Mouse (Mus musculus) testis, adult 2 months (tissue): ENCODE results near the gene Agl. TPM values are rescaled to one million over a fixed set of nuclear protein-coding genes. Genes with fewer than 3 reads are reported as not detected.
"Not testable (repeated sequence)": the region's sequence is repeated elsewhere in the genome, so short reads cannot be mapped to it uniquely, and the experiment has no call there.

Experiments
- H3K27ac ChIP-seq: fragments of 200-500 bp; 2 replicates; pipeline ENCODE4 v1.5.1; 2012; ENCODE audit warnings: low read depth, low read length; ENCODE audit not compliant: control insufficient read depth, insufficient read depth
- H3K27me3 ChIP-seq: fragments of 200-500 bp; 2 replicates; pipeline ENCODE4 v1.6.1; 2012; ENCODE audit warnings: mild to moderate bottlenecking, low read length, moderate library complexity; ENCODE audit not compliant: control insufficient read depth, insufficient read depth
- H3K36me3 ChIP-seq: fragments of 200-500 bp; 2 replicates; pipeline ENCODE4 v1.6.1; 2012; ENCODE audit warnings: mild to moderate bottlenecking, low read length; ENCODE audit not compliant: control insufficient read depth, insufficient read depth
- H3K4me1 ChIP-seq: fragments of 200-500 bp; 2 replicates; pipeline ENCODE4 v1.6.1; 2012; ENCODE audit warnings: low read length; ENCODE audit not compliant: control insufficient read depth, insufficient read depth
- H3K4me3 ChIP-seq: fragments of 200-500 bp; 2 replicates; pipeline ENCODE4 v1.5.1; 2012; ENCODE audit warnings: low read depth, mild to moderate bottlenecking, low read length, moderate library complexity, mixed read lengths; ENCODE audit not compliant: control insufficient read depth
- CTCF ChIP-seq: fragments of 200-500 bp; IDR thresholded peaks from 2 replicates; pipeline ENCODE4 v1.5.1; 2012; ENCODE audit warnings: low read depth, mild to moderate bottlenecking, inconsistent platforms, low read length, moderate library complexity; ENCODE audit not compliant: control insufficient read depth, insufficient read depth, insufficient replicate concordance
- POLR2A ChIP-seq: fragments of 200-500 bp; IDR thresholded peaks from 2 replicates; pipeline ENCODE4 v1.6.1; 2012; ENCODE audit warnings: low read depth, mild to moderate bottlenecking, inconsistent platforms, low read length, moderate library complexity; ENCODE audit not compliant: control insufficient read depth
- polyA plus RNA-seq: library from polyadenylated mRNA; depleted of rRNA; stranded (reverse); fragments of >200 nt; gene quantifications from 2 replicates; pipeline ENCODE4 v1.2.3, GENCODE M21; 2012

The Agl gene
- polyA plus RNA-seq, 1 experiment = 3.2 TPM

DNA sequence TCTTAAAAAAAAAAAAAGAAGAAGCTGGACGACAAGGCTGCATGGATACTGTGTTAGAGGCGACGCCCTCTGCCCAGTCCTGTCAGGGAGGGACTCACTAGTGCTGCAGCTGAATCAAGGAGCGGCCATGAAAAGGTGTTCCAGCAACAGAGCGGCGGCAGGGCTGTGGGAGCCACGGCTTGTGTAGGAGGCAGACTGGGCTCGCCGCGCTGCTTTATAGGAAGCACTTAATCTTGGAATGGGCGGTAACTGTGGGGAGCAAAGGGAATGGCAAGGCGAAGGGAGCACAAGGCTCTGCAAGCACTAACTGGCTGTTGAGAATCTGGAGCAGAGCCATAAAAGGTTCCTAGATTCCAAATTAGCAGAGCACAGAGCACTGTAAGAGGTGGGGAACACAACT is 34.1 kb downstream of the Agl start:
- no peaks in the 10 kb centered on the region for H3K4me1 ChIP-seq
- H3K36me3 ChIP-seq = peaks cover 3% of the 10 kb centered on the region
- no peaks in the 10 kb centered on the region for H3K27me3 ChIP-seq
- H3K27ac ChIP-seq = no peak overlapping the region
- TF ChIP-seq CTCF = no peak
- TF ChIP-seq POLR2A = no peak
- H3K4me3 ChIP-seq = no peak overlapping the region

DNA sequence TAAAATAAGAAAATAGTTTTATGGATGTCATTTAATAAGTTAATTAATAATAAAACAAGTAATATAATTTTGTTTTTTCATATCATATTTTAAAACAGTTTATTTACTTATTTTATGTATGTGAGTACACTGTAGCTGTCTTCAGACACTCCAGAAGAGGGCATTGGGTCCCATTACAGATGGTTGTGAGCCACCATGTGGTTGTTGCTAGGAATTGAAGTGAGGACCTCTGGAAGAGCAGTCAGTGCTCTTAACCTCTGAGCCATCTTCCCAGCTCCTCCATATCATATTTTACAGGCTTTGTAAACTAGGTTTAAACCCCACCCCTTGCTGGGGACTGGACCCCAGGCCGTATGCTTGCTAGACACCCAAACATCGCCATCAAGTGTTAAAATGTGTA is 36.4 kb downstream of the Agl start:
- no peak for TF ChIP-seq POLR2A
- no peak for TF ChIP-seq CTCF
- Histone ChIP-seq H3K4me3 (no peak overlapping the region), H3K27me3 (no peaks in the 10 kb centered on the region), H3K27ac (no peak overlapping the region), H3K4me1 (no peaks in the 10 kb centered on the region), H3K36me3 (peaks cover 2% of the 10 kb centered on the region)

DNA sequence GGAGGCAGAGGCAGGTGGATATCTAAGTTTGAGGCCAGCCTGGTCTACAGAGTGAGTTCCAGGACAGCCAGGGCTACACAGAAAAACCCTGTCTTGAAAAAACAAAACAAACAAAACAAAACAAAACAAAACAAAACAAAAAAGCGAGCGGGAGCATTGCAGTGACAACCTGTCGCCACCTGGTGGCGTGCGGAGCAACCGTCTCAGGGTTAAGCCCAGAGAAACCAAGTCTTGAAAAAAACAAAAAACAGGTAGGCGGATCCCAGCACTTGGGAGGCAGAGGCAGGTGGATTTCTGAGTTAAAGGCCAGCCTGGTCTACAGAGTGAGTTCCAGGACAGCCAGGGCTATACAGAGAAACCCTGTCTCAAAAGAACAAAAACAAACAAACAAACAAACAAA is 41.0 kb downstream of the Agl start:
- not testable (repeated sequence) for H3K4me3 ChIP-seq, H3K27ac ChIP-seq, H3K27me3 ChIP-seq, H3K4me1 ChIP-seq, H3K36me3 ChIP-seq

DNA sequence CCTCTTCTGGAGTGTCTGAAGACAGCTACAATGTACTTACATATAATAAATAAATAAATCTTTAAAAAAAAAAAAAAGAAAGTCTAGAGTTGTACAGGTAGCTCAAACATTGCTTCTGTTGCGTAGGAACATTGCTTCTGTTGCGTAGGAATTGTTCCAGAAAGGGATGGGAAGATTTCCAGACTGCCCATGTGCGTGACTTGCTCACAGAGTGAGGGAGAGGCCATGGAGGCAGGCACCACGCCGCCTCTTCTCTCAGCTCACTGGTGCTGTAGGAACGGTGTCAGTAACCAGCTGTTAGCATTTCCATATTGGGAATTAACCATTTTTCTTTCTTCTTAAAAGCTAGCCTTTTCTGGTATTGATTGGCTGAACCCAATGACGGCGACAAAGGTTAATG is 55.1 kb downstream of the Agl start:
- H3K4me3 ChIP-seq = no peak overlapping the region
- no peaks in the 10 kb centered on the region; the same call in 1 of the 2 replicates for H3K36me3 ChIP-seq
- TF ChIP-seq CTCF = no peak
- no peak for TF ChIP-seq POLR2A
- H3K4me1 ChIP-seq = no peaks in the 10 kb centered on the region
- H3K27me3 ChIP-seq = no peaks in the 10 kb centered on the region
- no peak overlapping the region for H3K27ac ChIP-seq

DNA sequence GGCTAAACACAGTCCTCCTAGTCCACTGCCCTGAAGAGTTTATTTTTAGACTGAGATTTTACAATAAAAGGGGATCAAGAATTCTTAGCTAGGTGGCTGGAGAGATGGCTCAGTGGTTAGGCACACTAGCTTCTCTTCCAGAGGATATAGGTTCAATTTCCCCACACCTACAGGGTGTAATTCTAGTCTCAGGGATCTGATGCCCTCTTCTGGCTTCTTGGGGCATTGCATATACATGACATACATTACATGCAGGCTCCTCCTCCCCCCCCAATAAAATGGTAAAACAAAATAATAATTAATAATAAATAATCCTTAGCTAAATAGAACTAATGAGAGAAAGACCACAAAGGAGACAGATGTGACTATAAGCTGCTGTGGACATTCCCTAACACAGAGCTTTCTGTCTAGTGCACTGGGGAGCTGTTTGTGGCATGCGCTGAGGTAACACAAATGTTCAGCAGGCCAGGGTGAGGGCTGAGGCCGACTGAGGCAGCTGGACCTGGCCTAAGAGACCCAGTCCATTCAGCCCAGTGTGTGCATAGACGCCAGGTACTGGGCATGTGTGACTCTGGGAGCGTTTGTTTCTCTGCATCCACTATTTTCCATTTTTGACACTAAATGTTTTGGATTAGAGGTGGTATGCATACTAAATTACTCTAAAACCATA is 56.6 kb downstream of the Agl start:
- no peak overlapping the region for H3K27ac ChIP-seq
- H3K27me3 ChIP-seq = no peaks in the 10 kb centered on the region
- H3K4me1 ChIP-seq = no peaks in the 10 kb centered on the region
- TF ChIP-seq POLR2A (no peak), CTCF (no peak)
- no peaks in the 10 kb centered on the region; the same call in 1 of the 2 replicates for H3K36me3 ChIP-seq
- H3K4me3 ChIP-seq = no peak overlapping the region

DNA sequence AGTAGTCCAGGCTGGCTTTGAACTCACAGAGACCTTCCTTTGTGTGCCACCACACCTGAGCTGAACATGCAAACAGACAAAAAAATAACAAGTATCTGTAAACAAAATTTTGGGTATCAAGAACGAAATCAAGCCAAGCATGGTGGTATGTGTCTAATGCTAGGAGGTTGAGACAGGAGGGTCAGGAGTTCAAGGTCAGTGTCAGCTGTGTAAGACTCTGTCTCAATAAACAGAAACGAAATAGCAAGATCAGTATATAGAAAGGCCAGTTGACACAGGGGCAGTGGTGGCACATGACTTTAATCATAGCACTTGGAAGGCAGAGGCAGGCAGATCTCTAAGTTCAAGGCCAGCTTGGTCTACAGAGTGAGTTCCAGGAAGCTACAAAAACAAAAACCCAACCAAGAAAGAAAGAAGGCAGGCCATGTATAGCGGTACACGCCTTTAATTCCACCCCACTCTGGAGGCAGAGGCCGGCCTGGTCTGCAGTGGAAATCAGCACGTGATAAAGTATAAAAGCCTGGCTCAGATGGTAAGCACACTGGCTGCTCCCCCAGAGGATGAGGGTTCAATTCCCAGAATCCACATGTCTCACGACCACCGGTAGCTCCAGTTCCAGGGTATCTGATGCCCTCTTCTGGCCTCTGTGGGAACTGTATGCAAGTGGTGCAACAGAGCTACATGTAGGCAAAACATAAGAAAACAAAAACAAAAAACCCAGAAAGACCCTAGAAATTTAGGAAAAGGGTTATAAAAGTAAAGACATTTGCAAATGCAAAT is 59.4 kb downstream of the Agl start:
- no peaks in the 10 kb centered on the region for H3K4me1 ChIP-seq
- H3K27me3 ChIP-seq = no peaks in the 10 kb centered on the region
- H3K4me3 ChIP-seq = no peak overlapping the region
- no peak overlapping the region for H3K27ac ChIP-seq
- TF ChIP-seq POLR2A (no peak), CTCF (peak; percentile 25; the same call in 1 of the 2 replicates)
- H3K36me3 ChIP-seq = no peaks in the 10 kb centered on the region

DNA sequence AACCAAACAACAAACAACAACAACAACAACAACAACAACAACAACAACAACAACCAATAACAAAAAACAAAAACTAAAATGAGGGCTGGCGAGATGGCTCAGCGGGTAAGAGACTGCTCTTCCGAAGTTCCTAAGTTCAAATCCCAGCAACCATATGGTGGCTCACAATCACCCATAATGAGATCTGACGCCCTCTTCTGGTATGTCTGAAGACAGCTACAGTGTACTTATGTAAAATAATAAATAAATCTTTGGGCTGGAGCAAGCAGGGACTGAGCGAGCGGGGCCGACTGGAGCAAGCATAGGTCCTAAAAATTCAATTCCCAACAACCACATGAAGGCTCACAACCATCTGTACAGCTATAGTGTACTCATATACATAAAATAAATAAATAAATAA is 60.3 kb downstream of the Agl start:
- H3K36me3 ChIP-seq, H3K27me3 ChIP-seq, H3K4me3 ChIP-seq, H3K27ac ChIP-seq, H3K4me1 ChIP-seq: not testable (repeated sequence)

DNA sequence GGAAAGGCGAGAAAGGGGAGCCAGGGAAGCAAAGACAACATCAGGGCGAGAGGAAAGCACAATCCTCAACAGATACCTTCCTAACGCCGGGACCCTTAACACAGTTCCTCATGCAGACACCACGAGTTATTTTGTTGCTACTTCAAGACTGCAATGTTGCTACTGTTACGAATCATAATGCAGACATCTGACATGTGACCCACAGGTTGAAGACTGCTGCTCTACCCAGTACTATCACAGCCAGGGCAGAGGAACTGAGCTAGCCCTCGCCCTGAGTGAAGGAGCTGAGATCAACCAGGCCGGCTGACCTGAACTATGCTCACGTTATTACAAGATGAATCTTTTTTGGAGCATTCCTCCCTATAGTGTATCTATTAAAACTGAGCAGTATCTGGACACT is 67.0 kb downstream of the Agl start:
- TF ChIP-seq CTCF = no peak
- TF ChIP-seq POLR2A = no peak
- Histone ChIP-seq H3K4me1 (no peaks in the 10 kb centered on the region), H3K36me3 (no peaks in the 10 kb centered on the region), H3K4me3 (no peak overlapping the region), H3K27ac (no peak overlapping the region), H3K27me3 (no peaks in the 10 kb centered on the region)
